Mouse (Mus musculus): Measurements from ENCODE around the gene Ano10.

DNA sequence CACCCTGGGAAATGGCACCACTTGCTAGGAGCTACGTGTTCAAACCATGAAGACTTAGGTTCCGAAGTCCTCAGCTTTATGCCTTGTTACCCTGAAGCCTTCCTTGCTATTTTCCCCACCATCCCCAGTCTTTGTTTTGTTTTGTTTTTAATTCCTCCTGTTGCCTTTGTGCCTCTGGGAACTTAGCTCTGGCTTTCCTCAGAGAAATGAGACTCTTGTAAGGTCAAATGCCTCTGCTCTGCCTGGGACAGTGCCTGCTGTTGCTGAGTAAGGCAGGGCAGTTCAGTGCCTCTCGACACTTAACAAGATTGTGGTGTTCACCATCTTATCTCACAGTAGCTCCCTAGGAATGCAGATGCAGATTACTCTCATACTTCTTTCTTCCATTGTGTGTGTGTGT, 140.8 kb downstream of the Ano10 start:
- TF ChIP-seq POLR2A (IDR thresholded peaks at IDR 0.05; ENCODE audit: low read depth, low read length) (no peak), CTCF (conservative IDR thresholded peaks at IDR 0.05; ENCODE audit: insufficient read depth, insufficient read length, low read depth, low read length) (no peak)

All from kidney, adult 2 months (tissue).